Mouse (Mus musculus) stomach, postnatal 0 days (tissue): ENCODE measurements around the gene Cdr1. TPM values are rescaled to one million over a fixed set of nuclear protein-coding genes. Genes with fewer than 3 reads are reported as not detected.

Experiments
- ATAC-seq: fragments of 200-750 bp; cut with Nextera tagmentation; 2 replicates; pipeline ENCODE4 v1.8.0; 2017; ENCODE audit not compliant: low FRiP score, low TSS enrichment
- DNase-seq: peaks from one replicate; pipeline ENCODE4 v3.0.0-alpha.2; 2016; ENCODE audit warnings: low spot score
- H3K27ac ChIP-seq: fragments of 300-500 bp; sonication (generic); replicated peaks from 2 replicates; pipeline ENCODE4 v1.5.1; 2014; ENCODE audit warnings: mild to moderate bottlenecking, control low read depth
- H3K27me3 ChIP-seq: fragments of 300-500 bp; sonication (generic); 2 replicates; pipeline ENCODE4 v1.6.1; 2014; ENCODE audit warnings: low read length; ENCODE audit not compliant: control insufficient read depth, insufficient read depth
- H3K36me3 ChIP-seq: fragments of 300-500 bp; sonication (generic); 2 replicates; pipeline ENCODE4 v1.6.1; 2014; ENCODE audit warnings: low read length, mixed read lengths; ENCODE audit not compliant: control insufficient read depth, insufficient read depth
- H3K4me1 ChIP-seq: fragments of 300-500 bp; sonication (generic); replicated peaks from 2 replicates; pipeline ENCODE4 v1.6.1; 2014; ENCODE audit warnings: antibody characterized with exemption; ENCODE audit not compliant: control insufficient read depth, insufficient read depth
- H3K4me2 ChIP-seq: fragments of 300-500 bp; sonication (generic); replicated peaks from 2 replicates; pipeline ENCODE4 v1.6.1; 2014; ENCODE audit warnings: low read depth, mild to moderate bottlenecking, control low read depth, moderate library complexity
- H3K4me3 ChIP-seq: fragments of 300-500 bp; sonication (generic); 2 replicates; pipeline ENCODE4 v1.5.1; 2014; ENCODE audit warnings: low read depth, low read length, control low read depth
- H3K9ac ChIP-seq: fragments of 300-500 bp; sonication (generic); 2 replicates; pipeline ENCODE4 v1.6.1; 2014; ENCODE audit warnings: mild to moderate bottlenecking, low read length, control low read depth, mixed read lengths
- H3K9me3 ChIP-seq: fragments of 300-500 bp; sonication (generic); 2 replicates; pipeline ENCODE4 v1.6.1; 2016; ENCODE audit warnings: low read length; ENCODE audit not compliant: control insufficient read depth
- CTCF ChIP-seq: IDR thresholded peaks from 2 replicates; pipeline ENCODE4 v1.5.1; 2016; ENCODE audit warnings: antibody characterized with exemption, low read depth, mild to moderate bottlenecking, moderate library complexity
- EP300 ChIP-seq: optimal IDR thresholded peaks from 2 replicates; pipeline ENCODE3; 2016; ENCODE audit warnings: antibody characterized with exemption
- WGBS: fragments of 180-500 bp; shearing (Covaris S2); extraction: QIAGEN DNeasy Blood & Tissue Kit; methylation state at CpG from one replicate; pipeline ENCODE4 v1.1.7; 2014; 5-methylcytosine and 5-hydroxymethylcytosine counted together
- microRNA-seq: library from miRNA; unstranded; fragments of <30 nt; microRNA quantifications from one replicate; pipeline ENCODE4, GENCODE M21; 2016
- polyA plus RNA-seq: library from polyadenylated mRNA; unstranded; fragments of >200 nt; fragmentation: Nextera tagmentation; extraction: Ambion mirVana; gene quantifications from 2 replicates; pipeline ENCODE4 v1.2.1, GENCODE M21; 2015

Gene Cdr1
- polyA plus RNA-seq, 1 experiment from 2014 or later: not detected

DNA sequence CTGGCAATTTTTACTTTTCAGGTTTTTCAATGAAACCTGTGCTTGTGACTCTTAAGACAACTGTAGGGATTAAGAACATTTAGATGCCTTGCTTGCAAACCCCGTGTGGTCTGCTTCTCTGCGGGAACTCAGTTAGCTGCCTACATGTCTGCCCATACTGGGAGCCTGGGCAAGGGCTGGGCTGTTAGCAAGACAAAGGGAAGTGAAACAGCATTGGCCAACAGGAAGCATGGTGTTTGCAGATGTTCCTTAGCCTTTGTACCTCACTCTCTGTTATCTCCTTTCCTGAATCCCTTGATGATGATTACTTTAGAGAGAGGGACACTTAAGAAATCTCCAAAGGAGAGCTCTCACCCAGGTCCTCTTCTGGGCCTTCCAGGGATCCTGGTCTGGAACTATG, 38.8 kb downstream of the Cdr1 start:
- no peak for DNase-seq
- Histone ChIP-seq H3K4me1 (no peaks in the 10 kb centered on the region), H3K36me3 (no peaks in the 10 kb centered on the region), H3K4me2 (no peak overlapping the region), H3K9me3 (no peaks in the 10 kb centered on the region), H3K9ac (no peak overlapping the region), H3K27me3 (no peaks in the 10 kb centered on the region), H3K27ac (no peak overlapping the region), H3K4me3 (no peak overlapping the region)
- no peak for ATAC-seq
- WGBS: 22% methylated on average over 2 of the region's 2 CpGs
- TF ChIP-seq CTCF: no peak
- no peak for TF ChIP-seq EP300

DNA sequence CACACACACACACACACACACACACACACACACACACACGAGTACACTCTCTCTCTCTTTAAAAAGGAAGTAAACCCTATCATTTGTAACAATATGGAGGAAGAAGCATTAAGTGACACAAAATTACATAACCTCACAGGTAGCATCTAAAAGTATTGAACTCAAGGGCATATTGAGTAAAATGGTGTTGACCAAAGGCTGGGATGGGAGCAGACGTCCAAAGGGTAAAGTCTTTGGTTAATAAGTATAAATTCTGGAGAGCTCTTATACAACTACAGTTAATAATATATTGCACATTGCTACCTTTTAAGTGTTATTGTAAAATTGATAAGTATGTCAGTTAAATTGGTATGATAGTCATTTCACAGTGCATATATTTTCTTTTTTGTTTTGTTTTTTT, 39.9 kb downstream of the Cdr1 start:
- H3K36me3 ChIP-seq: no peaks in the 10 kb centered on the region
- TF ChIP-seq EP300 (no peak), CTCF (no peak)
- 58% methylated on average over 1 of the region's 2 CpGs for WGBS
- H3K4me3 ChIP-seq: no peak overlapping the region
- no peaks in the 10 kb centered on the region for H3K27me3 ChIP-seq
- no peak overlapping the region for H3K9ac ChIP-seq
- no peak overlapping the region for H3K27ac ChIP-seq
- H3K4me2 ChIP-seq: no peak overlapping the region
- no peaks in the 10 kb centered on the region for H3K9me3 ChIP-seq
- ATAC-seq: no peak
- no peak for DNase-seq
- H3K4me1 ChIP-seq: no peaks in the 10 kb centered on the region

GRCm38 (mm10) chrX:61134592-61134991, 50.8 kb downstream of the Cdr1 start:
- no peaks in the 10 kb centered on the region for H3K27me3 ChIP-seq
- H3K4me1 ChIP-seq: no peaks in the 10 kb centered on the region
- H3K9me3 ChIP-seq: no peaks in the 10 kb centered on the region
- H3K27ac ChIP-seq: no peak overlapping the region
- no peak overlapping the region for H3K4me2 ChIP-seq
- H3K4me3 ChIP-seq: no peak overlapping the region
- peak; percentile 55 for TF ChIP-seq CTCF
- TF ChIP-seq EP300: no peak
- ATAC-seq: no peak
- no peak for DNase-seq
- no peak overlapping the region for H3K9ac ChIP-seq
- H3K36me3 ChIP-seq: no peaks in the 10 kb centered on the region
- 67% methylated on average over 4 of the region's 4 CpGs for whole genome bisulfite sequencing

Small RNA genes lying within 50 kb of the gene (microRNA-seq; reads per million reads assigned to microRNA genes)
- gene Gm24396: not detected
